In genomic region chr5:42525431-42525830, GRCm38 (mm10) we compare ENCODE assay signal across 26 mouse cellular contexts.
"Had no signal": no experiment of that assay in that cellular context is flagged by ENCODE, and none has a peak within 500 bp of the region (broad histone marks: within the 10 kb centered on the region; RNA-seq: fewer than 3 reads in every experiment).

No protein-coding gene starts in this region.

- H3K9me3 ChIP-seq: heart, embryonic 13.5 days; heart, embryonic 15.5 days; hindbrain, embryonic 12.5 days; kidney, embryonic 15.5 days; limb, embryonic 13.5 days; limb, embryonic 15.5 days; liver, embryonic 12.5 days had no signal

- H3K9ac ChIP-seq: heart, embryonic 13.5 days; heart, embryonic 15.5 days; hindbrain, embryonic 12.5 days; hindbrain, embryonic 14.5 days; kidney, embryonic 15.5 days; limb, embryonic 13.5 days; limb, embryonic 15.5 days; liver, embryonic 12.5 days; liver, embryonic 14.5 days had no signal

- H3K4me2 ChIP-seq: heart, embryonic 11.5 days; heart, embryonic 13.5 days; heart, embryonic 15.5 days; hindbrain, embryonic 12.5 days; hindbrain, embryonic 14.5 days; kidney, embryonic 15.5 days; limb, embryonic 13.5 days; limb, embryonic 15.5 days; liver, embryonic 12.5 days had no signal

- H3K4me1 ChIP-seq: heart, embryonic 13.5 days; heart, embryonic 15.5 days; kidney, embryonic 15.5 days; limb, embryonic 13.5 days; limb, embryonic 15.5 days; liver, embryonic 12.5 days had no signal

- H3K36me3 ChIP-seq: heart, embryonic 13.5 days; heart, embryonic 15.5 days; hindbrain, embryonic 12.5 days; kidney, embryonic 15.5 days; limb, embryonic 13.5 days; limb, embryonic 15.5 days; liver, embryonic 12.5 days had no signal

- H3K27ac ChIP-seq: heart, adult 2 months; heart, embryonic 13.5 days; heart, embryonic 15.5 days; hindbrain, embryonic 12.5 days; hindbrain, embryonic 14.5 days; kidney, embryonic 15.5 days; kidney, postnatal 0 days; limb, embryonic 13.5 days; limb, embryonic 15.5 days; liver, embryonic 12.5 days; liver, embryonic 14.5 days had no signal

- DNase-seq: gastrocnemius, postnatal 14 days; gastrocnemius, postnatal 36 days; heart, adult 11 months; heart, adult 2 months; heart, postnatal 14 days; heart, postnatal 36 days; kidney, adult 11 months; kidney, adult 2 months; kidney, adult 9 months; kidney, postnatal 14 days; kidney, postnatal 36 days; layer of hippocampus, adult 9-11 months; layer of hippocampus, postnatal 36 days had no signal

- H3K4me3 ChIP-seq: heart, adult 2 months; heart, embryonic 13.5 days; heart, embryonic 15.5 days; hindbrain, embryonic 12.5 days; kidney, embryonic 15.5 days; limb, embryonic 13.5 days; limb, embryonic 15.5 days; liver, embryonic 12.5 days had no signal

- H3K27me3 ChIP-seq: heart, embryonic 13.5 days; heart, embryonic 15.5 days; hindbrain, embryonic 12.5 days; kidney, embryonic 15.5 days; limb, embryonic 13.5 days; limb, embryonic 15.5 days; liver, embryonic 12.5 days had no signal

- ATAC-seq: hindbrain, embryonic 16.5 days; intestine, embryonic 16.5 days; liver, embryonic 12.5 days had no signal
